Mouse (Mus musculus) lung, adult 2 months (tissue): ENCODE measurements around the gene Bud31. TPM values are rescaled to one million over a fixed set of nuclear protein-coding genes. Genes with fewer than 3 reads are reported as not detected.

Experiments
- DNase-seq: peaks from one replicate; pipeline ENCODE4 v3.0.0; 2022
- H3K4me1 ChIP-seq: fragments of 200-500 bp; 2 replicates; pipeline ENCODE4 v1.6.1; 2011; ENCODE audit warnings: low read length; ENCODE audit not compliant: control insufficient read depth, insufficient read depth
- H3K4me3 ChIP-seq: fragments of 200-500 bp; replicated peaks from 2 replicates; pipeline ENCODE3; 2011; ENCODE audit warnings: low read depth, mild to moderate bottlenecking, control low read depth, low read length; ENCODE audit errors: extremely low read depth
- CTCF ChIP-seq: fragments of 200-500 bp; IDR thresholded peaks from 2 replicates; pipeline ENCODE4 v1.5.1; 2011; ENCODE audit warnings: mild to moderate bottlenecking, low read length, control low read depth; ENCODE audit not compliant: insufficient read depth
- POLR2A ChIP-seq: fragments of 200-500 bp; IDR thresholded peaks from 2 replicates; pipeline ENCODE4 v1.6.1; 2011; ENCODE audit warnings: low read depth, mild to moderate bottlenecking, control low read depth, low read length, borderline replicate concordance; ENCODE audit errors: extremely low read depth
- WGBS: fragments of 180-500 bp; shearing (Covaris S2); methylation state at CpG from one replicate; pipeline ENCODE4 v1.1.7; 2018; 5-methylcytosine and 5-hydroxymethylcytosine counted together
- polyA plus RNA-seq: library from polyadenylated mRNA; depleted of rRNA; stranded (reverse); fragments of >200 nt; gene quantifications from 2 replicates; pipeline ENCODE4 v1.2.3, GENCODE M21; 2012

Bud31 gene
- polyA plus RNA-seq, 1 experiment, result 33.1 TPM

DNA sequence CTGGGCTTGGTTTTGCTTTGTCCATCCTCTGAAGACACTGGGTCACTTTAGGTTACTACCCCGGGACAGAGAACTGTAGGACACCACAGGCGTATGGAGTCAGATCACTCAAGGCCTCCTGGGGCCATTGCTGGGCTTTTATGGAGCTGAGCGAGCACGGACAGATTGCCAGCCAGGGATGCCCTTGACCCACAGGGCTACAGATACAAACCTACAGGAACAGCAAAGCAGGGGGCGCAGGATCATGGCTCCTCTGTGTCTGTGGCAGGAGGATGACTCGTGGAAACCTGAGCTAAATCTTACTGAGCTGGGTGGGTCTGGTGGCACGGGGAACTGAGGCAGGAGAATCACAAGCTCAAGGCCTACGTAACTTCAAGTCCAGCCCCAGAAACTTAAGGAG lies 27.6 kb upstream of the Bud31 start:
- Histone ChIP-seq H3K4me3 (no peak overlapping the region), H3K4me1 (peaks cover 9% of the 10 kb centered on the region)
- 86% methylated on average over 8 of the region's 8 CpGs for WGBS
- TF ChIP-seq POLR2A, result no peak
- no peak for TF ChIP-seq CTCF
- DNase-seq, result no peak

DNA sequence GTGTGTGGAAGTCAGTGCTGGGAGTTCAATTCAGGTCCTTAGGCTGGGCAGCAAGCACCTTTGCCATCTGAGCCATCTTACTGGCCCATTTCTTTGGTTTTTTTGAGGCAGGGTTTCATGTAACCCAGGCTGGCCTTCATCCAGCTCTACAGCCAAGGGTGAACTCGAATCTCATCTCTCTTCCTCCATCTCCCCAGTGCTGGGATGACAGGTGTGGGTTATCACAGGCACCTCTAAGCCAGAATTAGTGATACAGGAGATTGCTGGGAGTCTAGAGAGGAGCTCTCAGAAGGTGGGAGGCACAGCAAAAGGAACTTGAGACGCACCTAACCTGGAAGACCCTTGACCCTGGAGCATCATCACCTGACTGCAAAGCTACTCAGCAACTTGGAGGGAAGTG lies 26.7 kb upstream of the Bud31 start:
- WGBS, result 14% methylated on average over 2 of the region's 2 CpGs
- H3K4me1 ChIP-seq, result peaks cover 12% of the 10 kb centered on the region
- no peak overlapping the region for H3K4me3 ChIP-seq
- DNase-seq, result no peak
- TF ChIP-seq CTCF, result no peak
- TF ChIP-seq POLR2A, result no peak

- Histone ChIP-seq H3K4me3 (peak within 1 kb of the TSS; percentile 86), H3K4me1 (peaks cover 14% of the 10 kb centered on the region)
- under 1% methylated on average over 33 of the region's 53 CpGs for WGBS
- peak; percentile 73 for DNase-seq
- TF ChIP-seq CTCF (no peak), POLR2A (peak; percentile 72)
Measured at GRCm38 (mm10) chr5:145114071-145114605, 26.0 kb upstream of the Bud31 start, which contains the start of gene Arpc1b. Gene Arpc1b (plus strand): TSS chr5:145114215.

GRCm38 (mm10) chr5:145114606-145115473 lies 25.3 kb upstream of the Bud31 start:
- peaks cover 14% of the 10 kb centered on the region for H3K4me1 ChIP-seq
- H3K4me3 ChIP-seq, result peak overlapping the region; percentile 86
- TF ChIP-seq POLR2A (peak; percentile 41; the same call in 1 of the 2 replicates), CTCF (no peak)
- peak; percentile 74 for DNase-seq
- 10% methylated on average over 39 of the region's 40 CpGs for WGBS

- Histone ChIP-seq H3K4me1 (peaks cover 14% of the 10 kb centered on the region), H3K4me3 (no peak overlapping the region)
- no peak for TF ChIP-seq CTCF
- TF ChIP-seq POLR2A, result no peak
- DNase-seq, result no peak
- 66% methylated on average over 5 of the region's 5 CpGs for WGBS
Measured at GRCm38 (mm10) chr5:145115736-145116135, 24.4 kb upstream of the Bud31 start.

- Histone ChIP-seq H3K4me3 (peak overlapping the region; percentile 23), H3K4me1 (peaks cover 14% of the 10 kb centered on the region)
- 2% methylated on average over 4 of the region's 4 CpGs for WGBS
- peak; percentile 41 for DNase-seq
- no peak; the same call in 1 of the 2 replicates for TF ChIP-seq POLR2A
- no peak for TF ChIP-seq CTCF
Measured at GRCm38 (mm10) chr5:145116316-145116715, 23.8 kb upstream of the Bud31 start.

- DNase-seq, result peak; percentile 74
- peak overlapping the region; percentile 30 for H3K4me3 ChIP-seq
- peaks cover 14% of the 10 kb centered on the region for H3K4me1 ChIP-seq
- 30% methylated on average over 10 of the region's 10 CpGs for WGBS
- TF ChIP-seq POLR2A, result no peak
- TF ChIP-seq CTCF, result peak; percentile 64
Measured at GRCm38 (mm10) chr5:145116916-145117315, 23.2 kb upstream of the Bud31 start.

DNA sequence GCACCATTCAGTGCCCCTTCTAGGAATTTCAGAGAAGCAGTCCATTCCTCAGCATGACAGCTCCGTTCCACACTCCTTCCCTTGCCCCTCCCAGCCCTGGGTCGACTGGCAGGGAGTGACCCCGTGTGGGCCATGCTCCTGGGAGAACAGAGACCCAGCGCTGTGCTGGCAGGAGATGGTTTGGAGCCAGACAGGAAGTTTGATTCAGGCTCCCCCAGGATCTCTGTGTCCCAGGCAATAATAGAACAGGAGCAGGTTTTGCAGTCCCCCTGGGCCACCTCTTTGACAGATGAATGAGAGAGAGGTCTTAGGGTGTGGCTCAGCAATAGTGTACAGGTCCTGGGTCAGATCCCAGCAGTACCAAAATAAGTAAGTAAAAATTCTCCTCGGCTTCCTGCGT lies 22.2 kb upstream of the Bud31 start:
- H3K4me3 ChIP-seq, result no peak overlapping the region
- 30% methylated on average over 6 of the region's 6 CpGs for WGBS
- H3K4me1 ChIP-seq, result peaks cover 14% of the 10 kb centered on the region
- no peak for DNase-seq
- TF ChIP-seq CTCF (no peak), POLR2A (no peak)

DNA sequence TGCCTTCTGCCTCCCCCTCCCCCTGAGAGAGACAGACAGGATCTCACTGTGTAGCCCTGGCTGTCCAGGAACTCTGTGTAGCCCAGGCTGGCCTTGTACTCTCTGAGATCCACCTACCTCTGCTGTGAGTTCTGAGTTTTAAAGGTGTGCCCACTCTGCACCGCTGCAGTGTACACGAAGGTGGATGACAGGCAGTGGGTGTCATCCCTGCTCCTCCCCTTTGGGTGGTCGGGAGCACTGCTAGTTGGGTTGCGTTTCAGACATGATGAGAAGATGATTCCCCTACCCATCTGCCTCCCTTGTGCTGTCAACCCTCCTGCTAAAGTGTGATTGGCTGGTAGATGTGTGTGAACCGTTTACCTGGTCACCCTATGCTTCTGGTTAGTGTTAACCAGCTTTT lies 21.7 kb upstream of the Bud31 start:
- no peak overlapping the region for H3K4me3 ChIP-seq
- peaks cover 14% of the 10 kb centered on the region for H3K4me1 ChIP-seq
- no peak for DNase-seq
- 87% methylated on average over 5 of the region's 5 CpGs for WGBS
- TF ChIP-seq CTCF (no peak), POLR2A (no peak)
